14 mouse cellular contexts compared by ENCODE assay signal in genomic region chr11:111563171-111563570, GRCm38 (mm10).
"Had no signal": no experiment of that assay in that cellular context is flagged by ENCODE, and none has a peak within 500 bp of the region (broad histone marks: within the 10 kb centered on the region; RNA-seq: fewer than 3 reads in every experiment).

No protein-coding gene starts in this region.

- H3K27ac ChIP-seq: liver, embryonic 15.5 days; midbrain, embryonic 10.5 days; midbrain, embryonic 15.5 days; neural tube, embryonic 13.5 days had no signal

- H3K4me1 ChIP-seq: liver, embryonic 15.5 days; midbrain, embryonic 15.5 days had no signal

- DNase-seq: layer of hippocampus, adult 9-11 months; layer of hippocampus, postnatal 36 days; left cerebral cortex, postnatal 4 days; lung, adult 2 months; lung, postnatal 36 days; retina, postnatal 1 day; thymus, postnatal 36 days had no signal

- H3K9me3 ChIP-seq: liver, embryonic 15.5 days; midbrain, embryonic 10.5 days; midbrain, embryonic 15.5 days; neural tube, embryonic 13.5 days had no signal

- H3K4me3 ChIP-seq: liver, embryonic 15.5 days; midbrain, embryonic 10.5 days; midbrain, embryonic 15.5 days; neural tube, embryonic 13.5 days had no signal

- ATAC-seq: intestine, postnatal 0 days; lung, postnatal 0 days; midbrain, embryonic 15.5 days had no signal

- H3K4me2 ChIP-seq: liver, embryonic 11.5 days; liver, embryonic 15.5 days; midbrain, embryonic 15.5 days; neural tube, embryonic 13.5 days had no signal

- H3K27me3 ChIP-seq: liver, embryonic 15.5 days; midbrain, embryonic 15.5 days; neural tube, embryonic 13.5 days had no signal

- H3K9ac ChIP-seq: liver, embryonic 15.5 days; midbrain, embryonic 15.5 days; neural tube, embryonic 13.5 days had no signal

- H3K36me3 ChIP-seq: liver, embryonic 15.5 days; midbrain, embryonic 10.5 days; midbrain, embryonic 15.5 days; neural tube, embryonic 13.5 days had no signal
